Mouse (Mus musculus) embryonic fibroblast, embryonic 13.5 days (primary cell): ENCODE results near the gene Dock11.

Source experiments
- CTCF ChIP-seq: IDR thresholded peaks from 2 replicates; pipeline ENCODE4 v1.5.1; 2011; ENCODE audit warnings: mild to moderate bottlenecking, control low read depth, low read length, moderate library complexity, borderline replicate concordance; ENCODE audit not compliant: insufficient read depth
- POLR2A ChIP-seq: IDR thresholded peaks from 2 replicates; pipeline ENCODE4 v1.6.1; 2011; ENCODE audit warnings: low read depth, mild to moderate bottlenecking, control low read depth, low read length, moderate library complexity

GRCm38 (mm10) chrX:35950135-35950534, 61.5 kb downstream of the Dock11 start:
- TF ChIP-seq CTCF (no peak), POLR2A (no peak)
